Mouse (Mus musculus): Measurements from ENCODE around the gene Col28a1. TPM values are rescaled to one million over a fixed set of nuclear protein-coding genes. Genes with fewer than 3 reads are reported as not detected.
"Not testable (repeated sequence)": the region's sequence is repeated elsewhere in the genome, so short reads cannot be mapped to it uniquely, and the experiment has no call there.

The Col28a1 gene
- polyA plus RNA-seq, 1 experiment = 1.6 TPM

DNA sequence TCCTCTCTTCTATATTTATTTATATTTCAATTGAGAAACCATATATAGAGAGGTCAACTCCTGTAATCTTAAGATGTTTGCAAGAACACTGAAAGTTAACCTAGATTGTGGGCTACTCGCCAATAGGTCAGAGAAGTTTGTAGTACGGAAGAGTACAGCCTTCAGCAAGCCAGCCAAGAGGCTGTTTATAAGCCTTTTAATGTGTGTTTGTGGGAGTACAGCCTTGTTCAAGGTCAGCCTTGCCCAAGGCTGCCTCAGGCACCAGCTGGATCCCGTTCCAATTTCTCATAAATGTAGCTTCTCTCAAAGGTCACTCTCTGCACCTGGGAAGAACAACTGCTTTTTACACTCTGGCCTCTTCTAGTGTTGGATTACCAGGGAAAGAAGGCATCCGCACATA lies 146.0 kb downstream of the Col28a1 start:
- Histone ChIP-seq H3K4me3 (ENCODE audit: insufficient read depth, low read length) (no peak overlapping the region), H3K27ac (ENCODE audit: insufficient read depth, low read length) (no peak overlapping the region), H3K4me1 (ENCODE audit: control insufficient read depth, insufficient read depth, low read length) (no peaks in the 10 kb centered on the region)
- TF ChIP-seq CTCF (IDR thresholded peaks at IDR 0.05; ENCODE audit: borderline replicate concordance, insufficient read depth, low read length) (no peak), POLR2A (IDR thresholded peaks at IDR 0.05; ENCODE audit: low read depth, low read length) (no peak)

DNA sequence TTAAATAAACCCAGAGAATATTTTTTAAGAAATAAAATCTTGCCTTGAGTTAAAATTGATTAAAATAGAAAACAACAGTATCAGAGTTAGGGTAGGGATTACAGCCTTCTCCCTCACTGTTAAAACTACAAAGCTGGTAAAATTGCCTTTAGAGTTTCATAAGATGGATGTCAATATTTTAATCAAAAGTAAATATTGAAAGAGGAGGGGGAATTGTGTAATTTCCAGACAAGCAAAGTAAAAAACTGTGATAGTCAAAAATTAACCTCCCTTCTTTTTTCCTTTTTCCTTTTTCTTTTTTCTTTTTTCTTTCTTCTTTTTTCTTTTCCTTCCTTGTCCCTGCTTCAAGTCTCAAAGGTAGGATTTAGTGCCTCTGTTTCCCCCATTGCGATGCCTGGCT lies 146.6 kb downstream of the Col28a1 start:
- TF ChIP-seq CTCF (IDR thresholded peaks at IDR 0.05; ENCODE audit: borderline replicate concordance, insufficient read depth, low read length) = no peak
- no peak for TF ChIP-seq POLR2A (IDR thresholded peaks at IDR 0.05; ENCODE audit: low read depth, low read length)
- H3K4me3 ChIP-seq (ENCODE audit: insufficient read depth, low read length) = no peak overlapping the region
- H3K27ac ChIP-seq (ENCODE audit: insufficient read depth, low read length) = no peak overlapping the region

DNA sequence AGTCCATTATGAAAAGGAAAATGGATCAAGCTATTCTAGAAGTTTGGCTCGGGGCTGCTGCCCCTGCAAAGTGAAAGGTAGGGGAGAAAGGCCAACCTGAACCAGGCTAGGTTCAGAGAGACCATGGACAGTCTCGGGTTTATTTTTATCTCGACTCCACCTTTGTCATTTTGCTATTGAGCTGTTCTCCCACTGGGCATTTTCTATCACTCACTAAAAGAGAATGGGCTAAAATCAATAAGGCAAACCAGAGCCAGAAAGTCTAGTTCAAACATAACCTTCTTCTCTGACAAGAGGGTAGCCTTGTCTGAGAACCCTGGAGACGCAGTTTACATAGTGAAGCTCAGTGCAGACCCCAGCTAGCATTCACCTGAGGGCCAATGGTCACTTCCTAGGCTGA lies 163.7 kb downstream of the Col28a1 start:
- TF ChIP-seq CTCF (IDR thresholded peaks at IDR 0.05; ENCODE audit: borderline replicate concordance, insufficient read depth, low read length) = no peak
- no peak for TF ChIP-seq POLR2A (IDR thresholded peaks at IDR 0.05; ENCODE audit: low read depth, low read length)
- no peak overlapping the region for H3K4me3 ChIP-seq (ENCODE audit: insufficient read depth, low read length)
- H3K27ac ChIP-seq (ENCODE audit: insufficient read depth, low read length) = no peak overlapping the region
- no peaks in the 10 kb centered on the region for H3K4me1 ChIP-seq (ENCODE audit: control insufficient read depth, insufficient read depth, low read length)

More for the DNA sequence above, 146.6 kb downstream of the Col28a1 start:
- no peaks in the 10 kb centered on the region for H3K4me1 ChIP-seq (ENCODE audit: control insufficient read depth, insufficient read depth, low read length)

DNA sequence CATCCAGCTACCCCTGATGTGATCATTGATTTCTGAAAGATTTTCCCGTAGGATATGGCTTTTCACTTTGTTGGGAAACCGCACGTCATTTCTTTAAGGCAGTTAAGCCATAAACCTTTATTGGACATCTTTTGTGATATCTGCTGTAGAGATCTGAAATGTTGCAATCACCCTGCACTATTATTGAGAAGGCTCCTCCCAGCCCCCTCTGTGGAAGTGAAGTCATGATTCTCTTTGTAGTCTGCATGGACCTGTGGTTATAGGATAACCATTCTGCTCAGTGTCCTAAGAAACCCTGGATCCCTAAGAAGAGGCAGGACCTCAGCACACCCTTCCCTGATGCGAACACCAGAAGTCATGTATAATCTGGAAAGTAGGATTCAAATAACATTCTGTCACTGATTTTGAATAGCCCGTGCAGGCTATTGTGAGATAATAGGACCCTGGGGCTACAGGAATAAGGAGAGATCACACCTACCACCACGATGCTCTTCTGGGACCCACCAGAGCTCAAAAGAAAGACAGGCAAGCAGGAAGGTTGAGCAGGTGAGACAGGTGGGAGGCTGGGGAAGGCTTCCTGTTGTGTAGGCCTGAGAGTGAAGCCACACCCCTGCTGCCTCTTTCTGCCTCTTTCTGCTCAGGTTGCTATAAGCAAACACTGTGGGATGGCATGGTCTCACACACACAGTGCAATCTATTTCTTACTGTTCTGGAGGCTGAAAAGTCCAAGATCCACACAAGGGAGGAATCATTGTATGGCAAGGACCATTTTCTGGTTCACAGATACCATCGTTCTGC lies 166.9 kb downstream of the Col28a1 start:
- no peaks in the 10 kb centered on the region for H3K4me1 ChIP-seq (ENCODE audit: control insufficient read depth, insufficient read depth, low read length)
- no peak for TF ChIP-seq POLR2A (IDR thresholded peaks at IDR 0.05; ENCODE audit: low read depth, low read length)
- no peak overlapping the region for H3K4me3 ChIP-seq (ENCODE audit: insufficient read depth, low read length)
- no peak overlapping the region for H3K27ac ChIP-seq (ENCODE audit: insufficient read depth, low read length)

DNA sequence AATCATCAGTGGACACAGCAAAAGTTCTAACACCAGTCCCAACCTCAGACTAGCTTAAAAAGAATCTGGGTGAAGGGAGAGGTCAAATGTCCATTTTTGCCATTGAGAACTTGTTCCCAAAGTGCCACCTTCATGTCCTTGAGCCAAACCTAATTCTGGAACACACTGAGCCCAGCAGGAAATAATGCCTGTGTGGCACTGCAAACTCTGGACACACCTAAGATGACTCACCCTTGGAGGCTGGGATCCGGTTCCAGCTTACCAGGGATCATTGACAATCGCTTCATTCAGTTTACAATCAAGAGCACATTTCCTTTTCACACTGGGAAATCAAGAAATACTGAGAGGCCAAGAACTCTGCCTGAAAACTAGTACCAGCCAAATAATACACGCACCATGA lies 168.9 kb downstream of the Col28a1 start:
- Histone ChIP-seq H3K27ac (ENCODE audit: insufficient read depth, low read length) (no peak overlapping the region), H3K4me1 (ENCODE audit: control insufficient read depth, insufficient read depth, low read length) (no peaks in the 10 kb centered on the region), H3K4me3 (ENCODE audit: insufficient read depth, low read length) (no peak overlapping the region)
- no peak for TF ChIP-seq POLR2A (IDR thresholded peaks at IDR 0.05; ENCODE audit: low read depth, low read length)
- TF ChIP-seq CTCF (IDR thresholded peaks at IDR 0.05; ENCODE audit: borderline replicate concordance, insufficient read depth, low read length) = no peak

DNA sequence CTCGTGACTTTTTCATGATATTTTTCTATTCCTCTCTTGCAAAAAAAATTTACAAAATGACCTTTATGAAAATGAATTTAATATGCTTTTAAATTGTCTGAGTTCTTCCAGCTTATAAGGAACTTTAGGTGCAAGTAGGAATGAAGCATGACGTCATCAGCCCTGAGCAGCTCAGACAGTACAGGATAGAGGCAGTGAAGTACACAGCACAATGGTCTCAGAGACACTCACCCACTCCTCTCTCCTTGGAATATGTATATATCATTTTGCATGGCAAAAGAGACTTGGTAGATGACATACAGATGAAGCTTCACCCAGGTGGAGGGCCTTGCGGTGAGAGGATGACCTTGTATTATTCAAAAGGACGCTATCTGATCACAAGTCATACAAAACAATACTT lies 197.7 kb downstream of the Col28a1 start:
- H3K27ac ChIP-seq (ENCODE audit: insufficient read depth, low read length) = no peak overlapping the region
- H3K4me3 ChIP-seq (ENCODE audit: insufficient read depth, low read length) = no peak overlapping the region
- no peaks in the 10 kb centered on the region for H3K4me1 ChIP-seq (ENCODE audit: control insufficient read depth, insufficient read depth, low read length)
- TF ChIP-seq CTCF (IDR thresholded peaks at IDR 0.05; ENCODE audit: borderline replicate concordance, insufficient read depth, low read length) = no peak
- no peak for TF ChIP-seq POLR2A (IDR thresholded peaks at IDR 0.05; ENCODE audit: low read depth, low read length)

DNA sequence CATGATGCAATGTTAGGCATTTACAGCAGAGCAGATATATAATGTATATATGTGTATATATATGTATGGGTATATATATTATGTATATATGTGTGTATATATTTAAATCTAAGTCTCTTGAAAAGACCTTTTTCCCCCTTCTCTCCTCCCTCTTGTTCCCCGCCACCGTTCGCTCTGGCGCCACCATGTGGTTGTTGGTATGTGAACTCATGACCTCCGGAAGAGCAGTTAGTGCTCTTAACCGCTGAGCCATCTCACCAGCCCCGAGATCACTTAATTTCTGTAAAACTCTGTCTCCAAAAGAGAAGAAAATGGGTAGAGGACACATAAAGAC lies 208.8 kb downstream of the Col28a1 start:
- TF ChIP-seq POLR2A (IDR thresholded peaks at IDR 0.05; ENCODE audit: low read depth, low read length) (no peak), CTCF (IDR thresholded peaks at IDR 0.05; ENCODE audit: borderline replicate concordance, insufficient read depth, low read length) (peak; percentile 55; the same call in 1 of the 2 replicates)
- peak overlapping the region; percentile 35 for H3K4me3 ChIP-seq (ENCODE audit: insufficient read depth, low read length)
- H3K4me1 ChIP-seq (ENCODE audit: control insufficient read depth, insufficient read depth, low read length) = no peaks in the 10 kb centered on the region
- H3K27ac ChIP-seq (ENCODE audit: insufficient read depth, low read length) = no peak overlapping the region

DNA sequence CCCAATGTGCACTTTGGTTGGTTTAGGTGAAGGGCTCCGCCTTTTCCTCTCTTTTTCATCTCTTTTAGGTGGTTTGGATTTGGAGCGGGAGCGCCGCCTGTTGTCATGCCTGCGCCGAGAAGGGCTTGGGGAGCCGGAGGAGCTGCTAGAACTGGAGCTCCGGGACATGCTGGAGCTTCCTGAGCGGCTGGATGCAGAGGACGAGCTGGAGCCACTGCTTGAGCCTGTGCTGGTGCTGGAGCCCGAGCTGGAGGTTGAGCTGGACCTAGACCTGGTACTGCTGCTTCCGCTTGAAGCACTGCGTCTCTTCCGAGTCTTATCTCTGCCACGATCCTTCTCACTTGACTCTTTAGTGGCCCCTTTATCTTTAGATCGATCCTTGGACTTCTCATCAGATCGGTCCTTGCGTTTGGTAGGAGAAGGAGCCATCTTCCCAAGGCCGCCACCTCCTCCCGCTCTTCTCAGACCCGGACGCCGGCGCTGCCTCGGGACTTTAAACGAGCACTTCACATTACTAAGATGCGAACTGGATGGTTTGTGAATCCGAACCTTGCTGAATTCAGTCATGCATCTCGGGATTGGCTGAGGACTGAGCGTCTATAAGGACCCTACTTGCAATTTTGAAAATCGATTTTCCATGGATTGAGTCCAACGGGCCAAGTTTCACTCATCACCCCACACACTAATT lies 209.3 kb downstream of the Col28a1 start:
- not testable (repeated sequence) for H3K4me1 ChIP-seq (ENCODE audit: control insufficient read depth, insufficient read depth, low read length); H3K27ac ChIP-seq (ENCODE audit: insufficient read depth, low read length)
- peak overlapping the region; percentile 35 for H3K4me3 ChIP-seq (ENCODE audit: insufficient read depth, low read length)

DNA sequence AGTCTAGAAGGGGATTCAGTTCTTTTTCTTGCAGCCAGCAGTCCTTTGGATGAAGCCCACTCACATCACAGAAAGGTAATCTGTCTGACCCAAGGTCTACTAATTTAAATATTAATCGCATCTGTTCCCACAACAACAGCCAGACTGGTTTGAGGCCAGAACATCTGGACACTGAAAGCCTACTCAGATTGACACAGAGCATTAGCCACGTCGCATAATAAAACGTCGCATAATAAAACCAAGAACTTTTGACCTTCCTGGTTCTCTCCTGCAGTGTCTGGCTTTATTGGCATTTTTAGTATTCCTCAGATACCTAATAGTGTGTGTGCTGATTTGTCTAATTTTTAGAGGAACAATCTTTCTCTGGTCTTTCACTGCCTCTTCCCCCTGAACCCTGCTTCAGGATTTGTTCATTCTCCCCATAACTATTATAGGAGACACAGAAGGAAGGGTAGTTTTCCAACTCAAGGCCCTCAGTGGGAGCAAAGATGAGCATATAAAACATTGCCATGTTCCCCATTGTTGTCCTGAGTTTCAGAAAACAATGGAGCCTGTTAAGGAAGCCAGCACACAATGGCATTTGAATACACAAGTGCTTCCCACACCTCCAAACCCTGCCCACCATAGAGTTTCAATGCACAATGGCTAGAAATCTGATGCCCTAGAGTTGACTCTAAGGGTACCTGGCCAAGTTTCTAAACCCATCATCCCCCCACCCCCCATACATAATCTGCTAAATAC lies 221.2 kb downstream of the Col28a1 start:
- no peak overlapping the region for H3K27ac ChIP-seq (ENCODE audit: insufficient read depth, low read length)
- H3K4me1 ChIP-seq (ENCODE audit: control insufficient read depth, insufficient read depth, low read length) = no peaks in the 10 kb centered on the region
- TF ChIP-seq POLR2A (IDR thresholded peaks at IDR 0.05; ENCODE audit: low read depth, low read length) (no peak), CTCF (IDR thresholded peaks at IDR 0.05; ENCODE audit: borderline replicate concordance, insufficient read depth, low read length) (no peak)
- H3K4me3 ChIP-seq (ENCODE audit: insufficient read depth, low read length) = no peak overlapping the region

DNA sequence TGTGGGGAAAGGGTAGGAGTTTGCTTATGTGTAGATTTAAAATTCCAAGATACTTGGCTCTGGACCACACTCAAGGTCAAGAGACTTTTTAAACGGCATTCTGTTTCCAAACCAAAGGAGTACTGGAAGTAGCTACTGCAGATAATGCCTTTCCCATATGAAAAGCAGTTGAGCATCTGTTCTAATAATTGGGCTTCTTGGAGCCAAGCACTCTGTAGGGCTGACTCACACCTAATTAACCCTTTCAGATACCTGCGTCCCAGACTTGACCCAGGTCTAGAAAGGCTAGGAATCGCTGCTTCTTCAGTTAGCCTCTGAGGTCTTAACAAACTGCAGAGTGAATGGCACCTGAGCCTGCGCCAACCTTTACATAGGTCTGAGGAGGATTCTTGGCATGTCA lies 223.0 kb downstream of the Col28a1 start:
- no peaks in the 10 kb centered on the region for H3K4me1 ChIP-seq (ENCODE audit: control insufficient read depth, insufficient read depth, low read length)
- no peak overlapping the region for H3K27ac ChIP-seq (ENCODE audit: insufficient read depth, low read length)
- no peak overlapping the region for H3K4me3 ChIP-seq (ENCODE audit: insufficient read depth, low read length)
- no peak for TF ChIP-seq CTCF (IDR thresholded peaks at IDR 0.05; ENCODE audit: borderline replicate concordance, insufficient read depth, low read length)
- no peak for TF ChIP-seq POLR2A (IDR thresholded peaks at IDR 0.05; ENCODE audit: low read depth, low read length)

Data from embryonic fibroblast, embryonic 13.5 days (primary cell).